Mouse (Mus musculus) erythroid progenitor cell, adult 5-6 weeks (primary cell): ENCODE measurements around the gene Prss54. TPM values are rescaled to one million over a fixed set of nuclear protein-coding genes. Genes with fewer than 3 reads are reported as not detected.

Source experiments
- ATAC-seq: replicated peaks from 2 replicates; pipeline ENCODE4 v1.8.0; 2016; ENCODE audit warnings: moderate number of reproducible peaks, mild to moderate bottlenecking, moderate TSS enrichment, inconsistent platforms; ENCODE audit not compliant: poor library complexity, low FRiP score, severe bottlenecking
- total RNA-seq, 2 experiments: library from RNA; stranded (forward) in 1 of 2; stranded (reverse) in 1 of 2; fragments of 150-400 nt in 1 of 2; fragments of 186-747, 209-891 nt in 1 of 2; gene quantifications; 2 replicates each; pipeline versions ENCODE4 v1.2.3 to v1.2.4; 2015 to 2017; ENCODE audit warnings: low replicate concordance in 2 of 2

Prss54 gene
- total RNA-seq, 2 experiments from 2014 or later = not detected

- peak; percentile 62 for ATAC-seq
Observed at GRCm38 (mm10) chr8:95566217-95566616, 9.9 kb downstream of the Prss54 start.

GRCm38 (mm10) chr8:95555963-95556362 is 20.2 kb downstream of the Prss54 start:
- ATAC-seq = peak; percentile 73

GRCm38 (mm10) chr8:95551577-95551976 is 24.6 kb downstream of the Prss54 start:
- ATAC-seq = no peak

GRCm38 (mm10) chr8:95549871-95550829 is 26.0 kb downstream of the Prss54 start:
- ATAC-seq = no peak

GRCm38 (mm10) chr8:95547931-95548330 is 28.2 kb downstream of the Prss54 start:
- ATAC-seq = no peak

- ATAC-seq = no peak
Observed at GRCm38 (mm10) chr8:95546986-95547385, 29.2 kb downstream of the Prss54 start.

- ATAC-seq = no peak
Observed at GRCm38 (mm10) chr8:95545815-95546214, 30.3 kb downstream of the Prss54 start.

GRCm38 (mm10) chr8:95543065-95543464 is 33.1 kb downstream of the Prss54 start:
- ATAC-seq = no peak

- no peak for ATAC-seq
Observed at GRCm38 (mm10) chr8:95542191-95542590, 33.9 kb downstream of the Prss54 start.

GRCm38 (mm10) chr8:95539487-95539886 is 36.7 kb downstream of the Prss54 start:
- no peak for ATAC-seq

- peak; percentile 69 for ATAC-seq
Observed at GRCm38 (mm10) chr8:95533584-95534387, 42.4 kb downstream of the Prss54 start, which contains the start of gene Ccdc113. Ccdc113 (plus strand) TSS chr8:95534085.

GRCm38 (mm10) chr8:95532206-95532605 is 43.9 kb downstream of the Prss54 start:
- no peak for ATAC-seq

GRCm38 (mm10) chr8:95528750-95529310 is 47.3 kb downstream of the Prss54 start:
- no peak for ATAC-seq

GRCm38 (mm10) chr8:95528194-95528593 is 47.9 kb downstream of the Prss54 start:
- ATAC-seq = no peak

GRCm38 (mm10) chr8:95523991-95524390 is 52.1 kb downstream of the Prss54 start:
- no peak for ATAC-seq

- no peak for ATAC-seq
Observed at GRCm38 (mm10) chr8:95516928-95517327, 59.2 kb downstream of the Prss54 start.

GRCm38 (mm10) chr8:95513219-95513618 is 62.9 kb downstream of the Prss54 start:
- ATAC-seq = no peak

GRCm38 (mm10) chr8:95512257-95512656 is 63.9 kb downstream of the Prss54 start:
- ATAC-seq = no peak
